Mouse (Mus musculus) R1 (cell line): ENCODE results near the gene Cngb1.
A peak's percentile ranks its signal among the peaks of the same experiment; 100 is the strongest.

Experiments
- DNase-seq: peaks from one replicate; pipeline ENCODE4 v3.0.0-alpha.2; 2018; ENCODE audit warnings: low read depth, low spot score

The Cngb1 gene

GRCm38 (mm10) chr8:95201491-95201890, 104.9 kb downstream of the Cngb1 start:
- no peak for DNase-seq

- peak; percentile 44 for DNase-seq
These were observed 106.4 kb downstream of the Cngb1 start for GRCm38 (mm10) chr8:95200001-95200405.

- no peak for DNase-seq
These were observed 110.7 kb downstream of the Cngb1 start for GRCm38 (mm10) chr8:95195728-95196127.

- peak; percentile 51 for DNase-seq
These were observed 114.7 kb downstream of the Cngb1 start for GRCm38 (mm10) chr8:95191497-95192175.
